Mouse (Mus musculus) heart, embryonic 10.5 days (tissue): ENCODE data around the gene Tbc1d2b. TPM values are rescaled to one million over a fixed set of nuclear protein-coding genes. Genes with fewer than 3 reads are reported as not detected.

Experiments used
- DNase-seq: peaks from one replicate; pipeline ENCODE4 v3.0.0-alpha.2; 2017; ENCODE audit warnings: low spot score
- H3K27ac ChIP-seq: fragments of 300-500 bp; sonication (generic); 2 replicates; pipeline ENCODE4 v1.5.1; 2016; ENCODE audit warnings: mild to moderate bottlenecking
- H3K27me3 ChIP-seq: fragments of 300-500 bp; sonication (generic); 2 replicates; pipeline ENCODE4 v1.6.1; 2016; ENCODE audit warnings: mild to moderate bottlenecking; ENCODE audit not compliant: poor library complexity, insufficient read depth, severe bottlenecking
- H3K36me3 ChIP-seq: fragments of 300-500 bp; sonication (generic); 2 replicates; pipeline ENCODE4 v1.6.1; 2016; ENCODE audit warnings: mild to moderate bottlenecking, moderate library complexity
- H3K4me1 ChIP-seq: fragments of 300-500 bp; sonication (generic); 2 replicates; pipeline ENCODE4 v1.6.1; 2016; ENCODE audit warnings: mild to moderate bottlenecking
- H3K4me3 ChIP-seq: fragments of 300-500 bp; sonication (generic); 2 replicates; pipeline ENCODE4 v1.5.1; 2016; ENCODE audit warnings: mild to moderate bottlenecking, moderate library complexity
- H3K9me3 ChIP-seq: fragments of 300-500 bp; sonication (generic); 2 replicates; pipeline ENCODE4 v1.6.1; 2016; ENCODE audit warnings: mild to moderate bottlenecking, moderate library complexity
- WGBS: fragments of 180-500 bp; shearing (Covaris S2); methylation state at CpG from one replicate; pipeline ENCODE4 v1.1.7; 2016; 5-methylcytosine and 5-hydroxymethylcytosine counted together
- polyA plus RNA-seq: library from polyadenylated mRNA; unstranded; fragments of >200 nt; fragmentation: Nextera tagmentation; extraction: Ambion mirVana; gene quantifications from 2 replicates; pipeline ENCODE4 v1.2.1, GENCODE M21; 2016

The Tbc1d2b gene
- polyA plus RNA-seq, 1 experiment from 2014 or later = 7.2 TPM

DNA sequence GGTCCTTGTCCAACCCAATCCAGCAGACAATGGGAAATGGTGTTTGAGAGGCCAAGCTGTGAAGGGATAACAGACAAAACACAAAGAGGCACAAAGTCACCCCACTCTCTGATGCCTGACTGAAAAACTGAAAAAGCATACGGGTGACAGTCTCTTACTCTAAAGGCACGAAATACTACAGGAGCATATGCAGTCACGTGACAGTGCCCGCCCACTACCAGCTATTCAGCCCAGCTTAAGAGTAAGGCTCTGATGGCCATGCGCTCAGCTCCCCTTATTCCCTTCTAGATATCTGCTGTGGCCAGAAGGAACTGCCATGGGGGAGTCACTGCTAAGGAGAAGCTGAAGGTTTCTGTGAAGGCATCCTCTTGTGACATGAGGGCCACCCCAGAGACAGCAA is 24.8 kb downstream of the Tbc1d2b start:
- 95% methylated on average over 5 of the region's 5 CpGs for WGBS
- peaks cover 60% of the 10 kb centered on the region for H3K4me1 ChIP-seq
- no peaks in the 10 kb centered on the region for H3K9me3 ChIP-seq
- H3K4me3 ChIP-seq = no peak overlapping the region
- 0 out of 2 replicates have a peak overlapping the region, but pooled peaks have one; percentile 16 for H3K27ac ChIP-seq
- no peaks in the 10 kb centered on the region for H3K27me3 ChIP-seq
- H3K36me3 ChIP-seq = peaks cover 8% of the 10 kb centered on the region; the same call in 1 of the 2 replicates
- DNase-seq = no peak

DNA sequence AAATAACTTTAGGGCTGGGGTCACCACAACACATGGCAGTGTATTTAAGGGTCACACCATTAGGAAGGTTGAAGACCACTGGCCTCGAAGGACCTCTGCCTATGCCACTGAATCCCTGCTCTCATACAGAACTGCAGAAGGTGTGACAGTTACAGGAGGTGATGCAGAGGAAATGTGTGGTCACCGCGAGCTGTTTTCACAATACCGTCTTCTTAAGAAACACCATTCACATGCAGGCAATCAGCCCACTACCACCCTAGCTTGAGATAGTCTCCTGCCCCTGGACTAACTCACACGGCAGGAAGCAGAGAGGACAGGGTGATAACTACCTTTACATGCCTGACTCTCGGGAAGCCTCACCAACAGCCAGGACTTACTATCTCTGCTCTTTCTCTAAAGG is 25.4 kb downstream of the Tbc1d2b start:
- H3K36me3 ChIP-seq = peaks cover 11% of the 10 kb centered on the region; the same call in 1 of the 2 replicates
- no peak for DNase-seq
- no peaks in the 10 kb centered on the region for H3K9me3 ChIP-seq
- H3K27ac ChIP-seq = no peak overlapping the region
- 53% methylated on average over 6 of the region's 6 CpGs for WGBS
- no peaks in the 10 kb centered on the region for H3K27me3 ChIP-seq
- H3K4me1 ChIP-seq = peaks cover 55% of the 10 kb centered on the region
- no peak overlapping the region for H3K4me3 ChIP-seq

DNA sequence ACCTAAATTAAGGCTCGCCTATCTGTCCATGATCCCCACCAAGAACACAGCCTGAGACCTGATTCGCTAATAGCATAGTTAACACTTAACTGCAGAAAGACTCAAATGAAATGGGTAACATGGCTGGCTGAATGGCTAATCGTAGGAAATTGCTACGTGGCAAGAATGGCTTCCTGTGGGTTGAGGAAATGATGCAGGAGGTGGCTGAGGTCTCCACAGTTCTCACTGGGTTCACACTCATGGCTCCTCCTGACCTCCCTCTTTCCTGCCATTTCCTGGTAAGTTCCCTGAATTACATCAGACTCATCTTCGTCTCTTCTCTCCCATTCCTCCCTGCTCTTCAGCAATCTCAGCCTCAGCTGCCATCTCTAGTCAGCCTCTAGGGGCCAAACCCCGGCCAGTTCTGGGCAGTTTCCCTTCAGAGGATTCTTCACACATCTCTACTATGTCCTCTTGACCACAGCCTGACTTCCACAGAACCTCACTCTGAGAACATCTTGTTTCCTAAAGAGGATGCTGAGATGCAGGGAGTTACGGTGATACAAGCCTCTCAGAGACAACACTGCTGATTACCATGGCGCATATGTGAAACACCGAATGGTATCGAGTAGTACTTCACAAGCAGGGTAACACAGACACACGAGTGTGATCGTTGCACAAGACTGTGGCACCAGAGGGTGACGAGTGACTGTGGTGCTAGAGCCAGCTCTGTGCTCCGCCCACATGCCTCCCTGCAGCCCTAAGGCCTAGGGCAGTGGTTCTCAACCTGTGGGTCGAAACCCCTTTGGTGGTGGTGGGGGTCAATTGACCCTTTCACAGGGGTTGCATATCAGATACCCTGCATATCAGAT is 26.1 kb downstream of the Tbc1d2b start:
- WGBS = 80% methylated on average over 15 of the region's 15 CpGs
- H3K4me1 ChIP-seq = peaks cover 48% of the 10 kb centered on the region

DNA sequence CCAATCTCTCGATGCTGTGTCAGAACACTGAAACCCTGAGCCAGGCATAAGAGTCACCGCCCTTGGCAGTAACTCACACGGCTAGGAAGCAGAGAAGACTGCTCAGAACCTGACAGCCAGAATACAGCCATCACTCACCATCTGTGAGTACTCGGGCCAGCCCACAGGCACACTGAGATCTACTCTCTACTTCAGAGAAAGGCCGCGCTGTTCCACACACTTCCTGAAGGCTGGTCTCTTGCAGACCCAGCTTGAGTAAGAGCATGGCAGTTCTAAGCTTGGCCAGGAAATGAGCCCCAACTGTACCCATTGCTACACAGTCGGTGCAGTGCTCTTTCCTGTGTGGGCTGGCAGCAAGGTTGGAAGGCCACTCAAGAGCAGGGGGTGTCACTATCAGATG is 27.7 kb downstream of the Tbc1d2b start:
- no peak overlapping the region; the same call in 1 of the 2 replicates for H3K27ac ChIP-seq

More for the DNA sequence above, 26.1 kb downstream of the Tbc1d2b start:
- Histone ChIP-seq H3K27ac (no peak overlapping the region), H3K27me3 (no peaks in the 10 kb centered on the region), H3K9me3 (no peaks in the 10 kb centered on the region), H3K4me3 (no peak overlapping the region), H3K36me3 (peaks cover 18% of the 10 kb centered on the region; the same call in 1 of the 2 replicates)
- no peak for DNase-seq

DNA sequence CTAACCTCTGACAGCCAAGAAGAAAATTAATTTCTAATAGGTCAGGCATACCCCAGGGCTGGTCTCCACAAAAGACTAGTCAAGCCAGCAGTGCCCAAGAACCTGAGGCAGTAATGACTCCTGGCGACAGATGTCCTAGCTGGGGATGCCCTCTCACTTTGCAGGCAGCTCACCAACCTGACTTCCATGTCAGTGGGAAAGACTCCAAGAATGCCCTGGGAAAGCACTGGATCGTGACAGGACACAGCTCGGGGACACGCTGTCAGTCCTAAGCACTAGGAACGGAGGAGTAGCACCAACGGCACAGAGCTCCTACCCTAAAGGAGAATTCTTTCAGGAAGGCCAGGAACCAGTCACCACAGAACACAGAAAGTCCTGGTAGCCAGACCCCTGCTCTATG is 28.3 kb downstream of the Tbc1d2b start:
- H3K36me3 ChIP-seq = peaks cover 24% of the 10 kb centered on the region
- DNase-seq = no peak
- 84% methylated on average over 6 of the region's 6 CpGs for WGBS
- peaks cover 35% of the 10 kb centered on the region for H3K4me1 ChIP-seq
- no peaks in the 10 kb centered on the region for H3K27me3 ChIP-seq
- H3K4me3 ChIP-seq = no peak overlapping the region
- H3K9me3 ChIP-seq = no peaks in the 10 kb centered on the region
- H3K27ac ChIP-seq = no peak overlapping the region

More for the DNA sequence above, 27.7 kb downstream of the Tbc1d2b start:
- Histone ChIP-seq H3K36me3 (peaks cover 26% of the 10 kb centered on the region), H3K4me3 (no peak overlapping the region), H3K9me3 (no peaks in the 10 kb centered on the region), H3K4me1 (peaks cover 34% of the 10 kb centered on the region), H3K27me3 (no peaks in the 10 kb centered on the region)
- no peak for DNase-seq
- whole genome bisulfite sequencing = 80% methylated on average over 7 of the region's 7 CpGs

DNA sequence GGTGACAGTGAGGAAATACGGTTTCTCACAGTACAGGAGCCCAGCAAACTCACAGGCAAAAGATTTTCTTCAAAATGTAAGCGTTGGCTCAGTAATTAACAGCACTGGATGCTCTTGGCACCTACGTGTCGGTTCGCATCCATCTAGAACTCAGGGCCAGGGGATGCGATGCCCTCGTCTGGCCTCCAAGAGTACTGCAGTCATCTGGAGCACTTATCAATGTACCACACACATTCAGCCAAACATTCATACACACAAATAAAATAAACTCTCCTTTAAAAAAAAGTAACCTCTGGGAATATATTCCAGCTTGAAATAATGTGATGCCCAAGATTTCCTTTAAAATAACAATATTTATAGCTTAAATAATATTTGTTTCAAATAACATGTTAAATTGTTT is 29.0 kb downstream of the Tbc1d2b start:
- peaks cover 23% of the 10 kb centered on the region for H3K36me3 ChIP-seq
- no peak for DNase-seq
- no peaks in the 10 kb centered on the region for H3K27me3 ChIP-seq
- 72% methylated on average over 7 of the region's 7 CpGs for WGBS
- no peak overlapping the region for H3K4me3 ChIP-seq
- H3K4me1 ChIP-seq = peaks cover 33% of the 10 kb centered on the region
- no peaks in the 10 kb centered on the region for H3K9me3 ChIP-seq
- H3K27ac ChIP-seq = no peak overlapping the region

DNA sequence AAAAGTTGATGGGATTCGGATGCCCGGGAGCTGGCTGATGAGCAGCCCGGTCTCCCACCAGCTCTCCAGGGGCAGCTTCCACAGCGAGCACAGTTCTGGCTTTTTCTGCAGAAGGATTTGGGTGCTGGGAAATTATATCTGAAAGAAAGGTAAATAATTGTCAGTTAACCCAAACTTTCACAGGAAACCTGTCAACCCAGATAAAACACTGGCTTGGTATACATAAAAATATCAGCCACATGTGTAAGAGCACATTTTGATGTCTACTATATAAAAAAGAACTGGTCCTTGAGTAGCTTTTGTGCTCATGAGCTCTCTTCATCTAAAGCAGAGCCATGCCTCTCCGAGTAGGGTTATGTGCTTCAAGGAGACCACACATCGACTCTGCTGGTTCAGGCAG is 29.6 kb downstream of the Tbc1d2b start:
- Histone ChIP-seq H3K4me3 (no peak overlapping the region), H3K9me3 (no peaks in the 10 kb centered on the region), H3K4me1 (peaks cover 33% of the 10 kb centered on the region), H3K27me3 (no peaks in the 10 kb centered on the region), H3K27ac (no peak overlapping the region), H3K36me3 (peaks cover 22% of the 10 kb centered on the region)
- no peak for DNase-seq
- WGBS = 87% methylated on average over 6 of the region's 6 CpGs

DNA sequence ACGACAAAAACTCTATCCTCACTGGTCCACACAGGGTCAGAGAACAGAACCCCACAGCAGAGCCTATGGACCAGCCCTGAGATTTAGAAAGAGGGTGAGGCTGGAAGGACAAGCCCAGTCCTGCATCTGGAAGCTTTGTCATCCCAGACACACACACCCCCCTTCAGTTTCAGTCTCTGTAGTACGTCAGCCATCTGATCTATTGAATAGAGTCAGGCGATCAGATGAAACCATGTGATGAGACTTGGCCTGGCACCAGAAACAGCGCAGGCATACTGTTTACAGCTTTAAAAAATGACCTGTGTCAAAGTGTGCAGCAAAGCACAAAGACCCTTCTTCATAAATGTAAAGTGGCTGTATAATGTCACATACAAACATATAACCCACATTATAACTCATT is 30.0 kb downstream of the Tbc1d2b start:
- Histone ChIP-seq H3K4me3 (no peak overlapping the region), H3K27me3 (no peaks in the 10 kb centered on the region), H3K4me1 (peaks cover 34% of the 10 kb centered on the region), H3K36me3 (peaks cover 22% of the 10 kb centered on the region), H3K9me3 (no peaks in the 10 kb centered on the region), H3K27ac (no peak overlapping the region)
- 83% methylated on average over 4 of the region's 4 CpGs for WGBS
- DNase-seq = no peak

DNA sequence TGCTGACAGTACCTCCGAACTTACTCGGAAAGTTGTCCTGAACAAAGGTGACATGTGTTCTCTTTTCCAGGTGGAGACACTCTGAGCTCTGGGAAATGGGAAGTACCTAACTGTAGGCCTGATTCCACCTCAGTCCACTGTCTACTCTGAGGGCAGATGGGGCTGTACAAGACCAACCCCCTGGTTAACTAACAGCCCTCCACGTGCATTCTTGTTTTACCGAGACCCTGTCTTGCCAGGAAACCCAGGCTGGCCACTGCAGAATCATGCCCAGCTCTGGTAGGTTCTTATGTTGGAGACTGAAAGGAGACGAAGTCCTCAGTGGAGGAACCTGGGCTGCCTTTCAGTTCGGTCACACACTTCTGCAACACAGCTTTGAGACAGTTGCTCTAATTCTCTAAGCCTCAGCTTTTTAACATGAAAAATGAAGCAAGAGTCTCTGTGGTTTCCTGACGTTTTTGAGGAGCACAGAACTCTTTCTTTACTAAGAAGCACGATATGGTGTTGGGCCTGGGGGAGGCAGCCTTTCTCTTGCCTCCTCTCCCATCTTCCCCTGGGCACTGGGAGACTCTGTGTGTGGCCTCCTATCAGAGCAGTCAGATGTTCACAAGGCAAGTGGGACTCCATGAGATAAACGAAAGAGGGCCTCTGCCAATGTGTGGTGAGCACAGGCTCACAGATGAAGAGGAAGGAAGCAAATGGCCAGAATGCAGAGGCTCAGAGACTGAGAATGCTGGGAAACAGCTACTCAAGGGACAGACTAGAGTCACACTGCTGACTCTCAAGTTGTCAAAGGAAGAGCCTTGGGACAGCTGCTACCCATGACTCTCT is 33.2 kb downstream of the Tbc1d2b start:
- Histone ChIP-seq H3K36me3 (peaks cover 22% of the 10 kb centered on the region), H3K9me3 (no peaks in the 10 kb centered on the region), H3K4me3 (no peak overlapping the region), H3K4me1 (peaks cover 35% of the 10 kb centered on the region), H3K27ac (peak overlapping the region; percentile 69; the same call in 1 of the 2 replicates), H3K27me3 (no peaks in the 10 kb centered on the region)
- WGBS = 60% methylated on average over 9 of the region's 9 CpGs
- peak; percentile 91 for DNase-seq

DNA sequence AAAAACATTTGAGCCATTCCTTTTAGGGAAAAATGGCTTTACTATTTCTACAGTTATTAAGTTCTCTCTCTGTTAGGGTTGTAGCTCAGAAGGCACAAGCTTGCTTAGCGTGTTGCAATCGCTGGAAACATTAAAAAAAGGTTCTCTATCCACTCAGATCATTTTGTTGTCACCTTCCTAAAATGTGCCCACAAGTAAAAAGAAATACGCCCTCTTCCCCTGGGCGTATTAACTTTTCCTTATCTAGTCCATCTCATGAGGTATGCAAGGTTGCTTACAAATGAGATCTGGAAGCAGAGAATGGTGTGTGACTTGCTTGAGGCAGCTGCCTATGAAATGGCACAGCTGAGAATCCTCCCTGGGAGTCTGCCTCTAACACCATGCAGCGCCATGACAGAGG is 33.8 kb downstream of the Tbc1d2b start:
- H3K27me3 ChIP-seq = no peaks in the 10 kb centered on the region
- DNase-seq = no peak
- peak overlapping the region; percentile 69; the same call in 1 of the 2 replicates for H3K27ac ChIP-seq
- WGBS = 90% methylated on average over 5 of the region's 5 CpGs
- peaks cover 22% of the 10 kb centered on the region for H3K36me3 ChIP-seq
- H3K9me3 ChIP-seq = no peaks in the 10 kb centered on the region
- H3K4me1 ChIP-seq = peaks cover 35% of the 10 kb centered on the region
- no peak overlapping the region for H3K4me3 ChIP-seq

DNA sequence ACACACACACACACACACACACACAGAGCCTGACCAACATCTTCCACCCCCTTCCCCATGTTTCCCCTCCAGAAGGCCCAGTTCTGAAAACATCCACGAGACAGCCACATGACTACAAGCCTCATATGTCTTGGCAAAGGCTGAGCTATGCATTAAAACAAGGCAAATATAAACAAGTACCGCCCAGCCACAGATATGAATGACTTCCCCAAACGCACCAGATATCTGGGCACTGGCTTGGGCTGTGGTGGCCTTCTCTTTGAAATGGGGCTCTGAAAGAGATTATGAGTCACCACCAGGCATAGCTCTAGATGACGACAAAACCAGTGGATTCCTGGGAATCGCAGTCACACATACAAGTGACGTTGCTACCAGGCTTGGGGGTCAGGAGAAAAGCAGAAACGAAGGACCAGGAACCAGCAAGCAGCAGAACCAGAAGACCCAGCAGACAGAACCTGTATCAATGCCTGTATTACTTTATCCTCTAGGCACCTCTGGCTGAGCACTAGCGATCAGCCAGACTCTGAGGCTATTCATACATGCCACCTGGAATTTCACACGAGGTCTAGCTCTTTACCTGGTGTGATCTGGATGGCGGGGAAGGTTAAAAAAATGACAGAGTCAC is 35.2 kb downstream of the Tbc1d2b start:
- Histone ChIP-seq H3K27me3 (no peaks in the 10 kb centered on the region), H3K4me3 (no peak overlapping the region), H3K4me1 (peaks cover 35% of the 10 kb centered on the region), H3K27ac (no peak overlapping the region; the same call in 1 of the 2 replicates), H3K9me3 (no peaks in the 10 kb centered on the region), H3K36me3 (peaks cover 20% of the 10 kb centered on the region)
- 71% methylated on average over 10 of the region's 10 CpGs for WGBS
- DNase-seq = no peak

DNA sequence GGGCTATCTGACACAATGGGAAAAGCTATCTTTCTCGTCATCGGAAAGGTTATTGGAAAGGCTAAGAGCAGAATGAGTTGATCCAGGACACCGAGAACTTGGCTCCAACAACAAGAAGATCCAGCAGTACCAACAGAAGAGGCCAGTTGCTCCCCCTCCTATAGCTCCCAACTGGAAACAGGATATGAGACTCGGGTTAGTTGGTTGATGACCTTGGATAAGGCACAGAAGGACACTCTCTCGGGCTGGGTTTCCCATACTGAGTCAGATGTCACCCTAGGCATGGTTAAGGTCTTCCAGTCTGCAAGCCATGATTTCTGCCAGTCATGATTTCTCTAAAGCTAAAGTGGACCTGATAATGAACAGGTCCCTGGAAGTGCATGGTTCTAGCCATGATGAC is 35.8 kb downstream of the Tbc1d2b start:
- no peak overlapping the region for H3K27ac ChIP-seq
- DNase-seq = no peak
- H3K9me3 ChIP-seq = no peaks in the 10 kb centered on the region
- H3K36me3 ChIP-seq = peaks cover 14% of the 10 kb centered on the region
- 67% methylated on average over 5 of the region's 5 CpGs for WGBS
- peaks cover 35% of the 10 kb centered on the region for H3K4me1 ChIP-seq
- H3K4me3 ChIP-seq = no peak overlapping the region
- no peaks in the 10 kb centered on the region for H3K27me3 ChIP-seq
